Mouse (Mus musculus) lung, postnatal 0 days (tissue): Measurements from ENCODE around the gene D430041D05Rik. TPM values are rescaled to one million over a fixed set of nuclear protein-coding genes. Genes with fewer than 3 reads are reported as not detected.

ENCODE experiments used
- ATAC-seq: fragments of 200-750 bp; cut with Nextera tagmentation; 2 replicates; pipeline ENCODE4 v1.8.0; 2017; ENCODE audit warnings: moderate library complexity
- DNase-seq: peaks from one replicate; pipeline ENCODE4 v3.0.0-alpha.2; 2016; ENCODE audit warnings: low spot score
- H3K27ac ChIP-seq: fragments of 300-500 bp; sonication (generic); 2 replicates; pipeline ENCODE4 v1.5.1; 2014; ENCODE audit warnings: antibody characterized with exemption, mild to moderate bottlenecking, low read length, mixed read lengths
- H3K27me3 ChIP-seq: fragments of 300-500 bp; sonication (generic); replicated peaks from 2 replicates; pipeline ENCODE4 v1.6.1; 2014; ENCODE audit warnings: low read length, mixed read lengths; ENCODE audit not compliant: insufficient read depth
- H3K36me3 ChIP-seq: fragments of 300-500 bp; sonication (generic); 2 replicates; pipeline ENCODE4 v1.6.1; 2014; ENCODE audit warnings: low read length, mixed read lengths; ENCODE audit not compliant: insufficient read depth
- H3K4me1 ChIP-seq: fragments of 300-500 bp; sonication (generic); 2 replicates; pipeline ENCODE4 v1.6.1; 2014; ENCODE audit warnings: antibody characterized with exemption, low read depth, low read length, mixed read lengths; ENCODE audit not compliant: insufficient read depth
- H3K4me2 ChIP-seq: fragments of 300-500 bp; sonication (generic); replicated peaks from 2 replicates; pipeline ENCODE4 v1.6.1; 2014; ENCODE audit warnings: low read depth, mild to moderate bottlenecking, low read length, moderate library complexity, mixed read lengths
- H3K4me3 ChIP-seq: fragments of 300-500 bp; sonication (generic); 2 replicates; pipeline ENCODE4 v1.5.1; 2014; ENCODE audit warnings: low read depth, low read length
- H3K9ac ChIP-seq: fragments of 300-500 bp; sonication (generic); replicated peaks from 2 replicates; pipeline ENCODE4 v1.6.1; 2014; ENCODE audit warnings: low read depth, mild to moderate bottlenecking
- H3K9me3 ChIP-seq: fragments of 300-500 bp; sonication (generic); 2 replicates; pipeline ENCODE4 v1.6.1; 2016; ENCODE audit warnings: low read length, mixed read lengths
- CTCF ChIP-seq: IDR thresholded peaks from 2 replicates; pipeline ENCODE4 v1.5.1; 2016; ENCODE audit warnings: antibody characterized with exemption, mild to moderate bottlenecking
- EP300 ChIP-seq: IDR thresholded peaks from 2 replicates; pipeline ENCODE4 v1.6.1; 2016; ENCODE audit warnings: antibody characterized with exemption, mild to moderate bottlenecking, control low read depth
- WGBS: fragments of 180-500 bp; shearing (Covaris S2); extraction: QIAGEN DNeasy Blood & Tissue Kit; methylation state at CpG from one replicate; pipeline ENCODE4 v1.1.7; 2014; 5-methylcytosine and 5-hydroxymethylcytosine counted together
- polyA plus RNA-seq: library from polyadenylated mRNA; unstranded; fragments of >200 nt; fragmentation: Nextera tagmentation; extraction: Ambion mirVana; gene quantifications from 2 replicates; pipeline ENCODE4 v1.2.1, GENCODE M21; 2015

D430041D05Rik gene
- polyA plus RNA-seq, 1 experiment from 2014 or later: 0.69 TPM

- 89% methylated on average over 4 of the region's 4 CpGs for WGBS
- Histone ChIP-seq H3K36me3 (no peaks in the 10 kb centered on the region), H3K27me3 (no peaks in the 10 kb centered on the region), H3K4me3 (no peak overlapping the region), H3K4me2 (no peak overlapping the region), H3K27ac (no peak overlapping the region), H3K9ac (no peak overlapping the region), H3K4me1 (no peaks in the 10 kb centered on the region), H3K9me3 (no peaks in the 10 kb centered on the region)
- ATAC-seq: no peak
- TF ChIP-seq EP300 (no peak), CTCF (no peak)
- no peak for DNase-seq
Observed at GRCm38 (mm10) chr2:104163978-104164487, 246.8 kb downstream of the D430041D05Rik start.

DNA sequence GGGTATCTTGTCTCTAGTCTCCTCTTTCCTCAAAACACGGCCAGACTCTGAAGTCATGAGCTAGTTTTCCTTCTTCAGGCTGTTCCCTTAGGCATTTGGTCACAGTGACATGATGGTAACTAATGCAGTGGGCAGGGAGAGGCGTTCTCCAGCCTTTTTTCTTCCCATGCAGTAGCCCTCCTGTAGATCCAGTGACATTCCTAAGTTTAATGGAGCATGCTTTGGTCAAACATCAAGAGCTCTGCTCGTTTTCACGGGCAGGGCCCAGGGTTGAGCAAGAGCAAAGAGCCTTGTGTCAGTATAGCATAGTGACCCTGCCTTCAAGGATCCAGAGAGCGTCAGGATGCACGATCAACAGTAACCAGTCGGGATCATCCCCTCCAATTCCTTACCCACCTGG lies 247.4 kb downstream of the D430041D05Rik start:
- ATAC-seq (no peak), DNase-seq (no peak)
- Histone ChIP-seq H3K4me1 (no peaks in the 10 kb centered on the region), H3K27me3 (no peaks in the 10 kb centered on the region), H3K4me2 (no peak overlapping the region), H3K9ac (no peak overlapping the region), H3K36me3 (no peaks in the 10 kb centered on the region), H3K9me3 (no peaks in the 10 kb centered on the region), H3K27ac (no peak overlapping the region), H3K4me3 (no peak overlapping the region)
- WGBS: 67% methylated on average over 7 of the region's 7 CpGs
- no peak for TF ChIP-seq CTCF
- no peak for TF ChIP-seq EP300

- no peak overlapping the region for H3K4me3 ChIP-seq
- no peak overlapping the region for H3K27ac ChIP-seq
- ATAC-seq (no peak), DNase-seq (no peak)
- no peaks in the 10 kb centered on the region for H3K27me3 ChIP-seq
- H3K4me2 ChIP-seq: no peak overlapping the region
- 73% methylated on average over 4 of the region's 4 CpGs for WGBS
- no peaks in the 10 kb centered on the region for H3K36me3 ChIP-seq
- no peak overlapping the region for H3K9ac ChIP-seq
- H3K4me1 ChIP-seq: no peaks in the 10 kb centered on the region
- H3K9me3 ChIP-seq: no peaks in the 10 kb centered on the region
- TF ChIP-seq EP300 (no peak), CTCF (no peak)
Observed at GRCm38 (mm10) chr2:104157831-104158230, 253.0 kb downstream of the D430041D05Rik start.

DNA sequence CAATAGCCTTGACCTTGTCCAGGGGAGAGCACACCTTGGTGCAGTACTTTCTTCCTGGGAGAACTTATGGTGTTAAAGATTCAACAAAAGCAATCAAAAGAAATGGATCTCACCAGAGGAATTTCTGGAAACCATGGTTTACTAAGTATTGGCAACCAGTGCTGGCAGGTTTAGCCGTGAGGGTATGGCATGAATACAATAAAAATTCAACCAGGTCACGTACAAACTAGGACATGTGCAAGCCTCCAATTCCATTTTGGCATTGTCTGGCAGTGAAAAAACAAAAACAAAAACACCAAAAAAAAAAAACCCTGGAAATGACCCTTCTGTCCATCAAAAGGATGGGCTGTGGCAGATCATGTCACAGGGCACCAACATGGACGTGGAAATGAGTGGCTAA lies 256.9 kb downstream of the D430041D05Rik start:
- WGBS: 71% methylated on average over 3 of the region's 3 CpGs
- no peak for DNase-seq
- H3K4me2 ChIP-seq: no peak overlapping the region
- H3K9ac ChIP-seq: no peak overlapping the region
- no peaks in the 10 kb centered on the region for H3K27me3 ChIP-seq
- TF ChIP-seq CTCF (no peak), EP300 (no peak)
- H3K4me3 ChIP-seq: no peak overlapping the region
- H3K9me3 ChIP-seq: no peaks in the 10 kb centered on the region
- H3K36me3 ChIP-seq: no peaks in the 10 kb centered on the region
- ATAC-seq: no peak
- no peaks in the 10 kb centered on the region for H3K4me1 ChIP-seq
- H3K27ac ChIP-seq: no peak overlapping the region

GRCm38 (mm10) chr2:104153345-104153744 lies 257.5 kb downstream of the D430041D05Rik start:
- ATAC-seq: no peak
- 56% methylated on average over 4 of the region's 4 CpGs for WGBS
- TF ChIP-seq CTCF (no peak), EP300 (no peak)
- Histone ChIP-seq H3K9ac (no peak overlapping the region), H3K36me3 (no peaks in the 10 kb centered on the region), H3K27ac (no peak overlapping the region), H3K9me3 (no peaks in the 10 kb centered on the region), H3K4me3 (no peak overlapping the region), H3K27me3 (no peaks in the 10 kb centered on the region), H3K4me1 (no peaks in the 10 kb centered on the region), H3K4me2 (no peak overlapping the region)
- DNase-seq: no peak

GRCm38 (mm10) chr2:104150608-104151397 lies 260.0 kb downstream of the D430041D05Rik start:
- no peaks in the 10 kb centered on the region for H3K9me3 ChIP-seq
- no peak for ATAC-seq
- 78% methylated on average over 6 of the region's 6 CpGs for WGBS
- DNase-seq: no peak
- H3K27ac ChIP-seq: no peak overlapping the region
- H3K9ac ChIP-seq: no peak overlapping the region
- H3K4me1 ChIP-seq: no peaks in the 10 kb centered on the region
- H3K36me3 ChIP-seq: no peaks in the 10 kb centered on the region
- no peak overlapping the region for H3K4me2 ChIP-seq
- no peak overlapping the region for H3K4me3 ChIP-seq
- H3K27me3 ChIP-seq: no peaks in the 10 kb centered on the region
- TF ChIP-seq EP300: no peak
- no peak for TF ChIP-seq CTCF
